Mouse (Mus musculus) v-Abl transformed pro-B cells (cell line): ENCODE measurements at regions not wholly inside any gene's neighbourhood (a gene's known extent, or its start where the extent isn't known, plus 50 kb on each side); places are given as distances from the start of the nearest gene placed in this dataset.

Experiments used
- in situ Hi-C, 2 experiments: fragments of 400-800 bp; cut with MboI; formaldehyde crosslinking; loops; one replicate each; pipeline ENCODE4 v1.15.1; 2025; ENCODE audit not compliant: unreplicated experiment in 2 of 2

- in situ Hi-C loops = no loop called here
Observed at GRCm38 (mm10) chr15:85658101-85658885, 76.0 kb upstream of the Wnt7b start.

- in situ Hi-C loops = no loop called here
Observed at GRCm38 (mm10) chr15:85660528-85661392, 74.0 kb upstream of the Ppara start.

DNA sequence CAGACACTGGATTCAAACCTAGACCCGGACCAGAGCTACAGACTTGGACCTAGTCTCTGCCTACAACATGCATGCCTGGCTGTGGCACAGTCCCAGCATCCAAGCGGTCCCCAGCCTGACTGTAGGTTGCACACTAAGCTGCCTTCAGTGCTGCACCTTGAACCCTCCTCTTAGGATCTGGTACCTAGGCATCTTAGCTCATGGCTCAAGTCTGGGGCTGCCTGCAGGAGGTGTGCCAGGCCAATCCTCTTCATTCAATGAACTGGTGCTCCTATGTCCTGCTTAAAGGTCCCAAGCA is 73.4 kb upstream of the Ppara start:
- in situ Hi-C loops = no loop called here

DNA sequence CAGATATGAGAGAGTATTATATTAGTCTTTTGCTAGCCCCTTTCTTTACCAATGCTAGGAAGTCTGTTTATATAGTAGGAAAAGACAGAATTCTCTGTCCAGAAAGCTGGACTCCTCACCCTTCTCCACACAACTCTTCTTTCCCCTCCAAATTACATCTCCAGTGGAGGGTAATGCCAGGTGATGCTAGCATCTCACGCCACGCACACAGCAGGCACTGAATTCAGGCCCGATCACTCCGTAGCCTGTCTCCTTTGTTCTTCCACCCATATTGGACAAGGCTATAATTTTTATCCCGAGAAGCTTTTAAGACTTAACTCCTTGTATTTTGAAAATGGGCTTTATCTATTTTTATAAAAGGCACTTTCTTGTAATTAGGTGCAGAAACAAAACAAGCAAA is 73.0 kb upstream of the Ppara start:
- in situ Hi-C loops = no loop called here

- in situ Hi-C loops = no loop called here
Observed at GRCm38 (mm10) chr15:85662271-85662670, 72.5 kb upstream of the Ppara start.

- in situ Hi-C loops = no loop called here
Observed at GRCm38 (mm10) chr15:85662673-85663072, 72.1 kb upstream of the Ppara start.

DNA sequence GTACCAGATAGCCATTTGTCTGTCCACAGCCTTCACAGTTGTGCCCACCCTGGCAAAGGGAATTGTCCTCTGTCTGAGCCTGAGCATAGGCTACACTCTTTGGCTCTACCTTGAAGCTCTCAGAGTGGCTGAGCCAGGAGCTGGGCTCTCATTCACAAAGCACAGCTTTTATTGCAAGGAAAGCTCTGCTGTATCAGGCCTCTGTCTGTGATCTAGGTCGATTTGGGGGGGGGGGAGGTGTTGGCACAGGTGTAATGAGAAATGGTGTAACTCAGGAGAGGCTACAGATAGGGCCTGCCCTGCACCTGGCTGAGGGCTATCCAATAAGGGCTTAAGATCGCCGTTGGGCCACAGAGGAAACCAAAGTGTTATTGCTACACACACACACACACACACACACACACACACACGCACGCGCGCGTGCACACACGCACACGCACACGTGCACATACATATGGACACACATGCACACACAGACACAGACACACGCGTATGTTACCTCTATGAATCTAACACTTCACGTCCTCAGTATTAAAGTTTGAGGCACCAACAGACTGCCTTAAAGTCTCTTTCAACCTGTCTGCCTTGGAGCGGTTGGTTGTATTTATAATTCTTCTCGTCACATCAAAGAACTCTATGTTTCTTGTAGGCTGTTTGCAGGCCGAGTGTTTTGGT is 70.9 kb upstream of the Ppara start:
- in situ Hi-C loops = no loop called here

- in situ Hi-C loops = no loop called here
Observed at GRCm38 (mm10) chr15:85664432-85664828, 70.4 kb upstream of the Ppara start.

DNA sequence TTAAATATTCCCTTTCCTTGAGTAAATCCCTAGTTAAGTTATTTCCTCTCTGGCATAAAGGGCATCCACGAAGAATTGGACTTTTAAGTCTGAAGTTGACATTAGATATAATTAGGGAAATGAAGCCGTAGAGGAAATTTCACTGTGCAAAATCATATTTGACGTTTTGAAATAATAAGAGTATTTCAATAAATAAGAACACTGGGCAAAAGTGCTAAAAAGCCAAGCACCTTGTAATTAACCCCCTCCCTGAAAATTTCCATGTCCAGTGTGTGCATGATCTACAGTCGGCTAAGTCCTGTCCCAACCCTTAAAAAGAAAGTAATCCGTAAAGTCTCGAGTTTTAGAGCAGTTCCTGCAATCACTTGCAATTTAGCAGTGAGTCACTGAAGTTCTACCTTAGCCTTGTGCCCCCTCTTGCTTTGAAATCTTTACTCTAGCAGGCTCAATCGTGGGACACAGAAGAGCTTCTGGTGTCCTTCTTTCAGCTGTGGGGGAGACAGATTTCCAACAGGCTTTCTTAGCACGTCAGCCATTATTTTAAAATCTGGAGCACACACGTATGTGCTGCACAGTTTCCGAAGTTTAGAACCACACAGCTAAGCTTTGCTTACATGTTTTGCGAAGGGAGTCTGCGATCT is 69.5 kb upstream of the Ppara start:
- in situ Hi-C loops = no loop called here

DNA sequence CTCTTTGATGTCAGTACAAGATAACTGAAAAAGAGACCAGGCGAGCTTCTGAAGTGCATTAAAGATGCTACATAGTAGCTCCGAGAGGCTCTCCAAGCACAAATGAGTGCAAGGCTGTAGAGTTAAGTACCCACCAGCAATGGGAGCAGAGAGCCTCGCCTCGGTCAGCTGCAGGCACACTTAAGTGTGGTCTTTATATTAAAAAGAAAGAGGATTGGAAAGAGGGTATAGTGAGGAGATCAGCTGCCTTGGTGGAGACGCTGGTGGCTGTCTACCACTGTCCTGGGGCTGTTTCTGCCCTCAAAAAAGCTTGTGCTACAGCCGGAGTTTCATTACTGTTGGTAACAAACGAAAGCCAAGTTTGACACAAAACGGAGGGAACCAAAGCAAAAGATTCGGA is 68.3 kb upstream of the Ppara start:
- in situ Hi-C loops = no loop called here

GRCm38 (mm10) chr15:85667381-85667791 is 67.4 kb upstream of the Ppara start:
- in situ Hi-C loops = no loop called here

- in situ Hi-C loops = no loop called here
Observed at GRCm38 (mm10) chr15:85667906-85668590, 66.7 kb upstream of the Ppara start.

DNA sequence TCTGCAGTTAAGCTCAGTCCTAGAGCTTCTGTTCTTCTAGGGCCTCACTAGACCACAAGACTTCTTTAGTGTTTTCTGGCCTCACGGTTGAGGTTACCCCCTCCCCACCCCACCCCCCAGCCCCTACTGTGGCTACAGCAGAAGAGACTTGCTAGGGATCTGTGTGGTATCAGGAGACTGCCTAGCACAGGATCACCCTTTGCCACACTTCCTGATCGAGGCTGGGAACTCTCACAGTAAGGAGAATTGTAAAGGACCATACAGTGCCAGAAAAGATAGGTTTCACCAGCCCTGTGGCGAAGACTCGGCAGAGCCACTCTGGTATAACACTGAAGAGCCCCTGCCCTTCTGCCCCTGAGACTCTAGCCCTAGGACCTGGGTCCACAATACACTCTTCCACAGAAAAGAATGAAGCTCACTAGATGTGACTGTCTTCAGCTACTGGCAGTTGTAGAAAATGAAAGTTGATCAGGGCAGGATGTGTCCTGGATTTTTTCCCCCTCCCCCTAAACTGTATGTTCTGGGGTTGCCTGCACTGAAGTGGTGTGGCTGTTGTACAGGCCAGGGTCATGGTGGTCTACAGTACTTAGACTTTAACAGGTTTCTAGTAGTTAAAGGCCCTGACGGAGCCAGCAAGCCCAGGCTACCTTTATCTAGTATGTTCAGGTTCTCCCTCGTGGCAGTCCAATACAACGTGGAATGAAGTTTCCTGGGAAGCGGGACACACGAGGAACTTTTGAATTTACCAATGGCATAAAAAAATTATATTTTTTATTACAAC is 65.7 kb upstream of the Ppara start:
- in situ Hi-C loops = no loop called here

- in situ Hi-C loops = no loop called here
Observed at GRCm38 (mm10) chr15:85669652-85670175, 65.1 kb upstream of the Ppara start.

DNA sequence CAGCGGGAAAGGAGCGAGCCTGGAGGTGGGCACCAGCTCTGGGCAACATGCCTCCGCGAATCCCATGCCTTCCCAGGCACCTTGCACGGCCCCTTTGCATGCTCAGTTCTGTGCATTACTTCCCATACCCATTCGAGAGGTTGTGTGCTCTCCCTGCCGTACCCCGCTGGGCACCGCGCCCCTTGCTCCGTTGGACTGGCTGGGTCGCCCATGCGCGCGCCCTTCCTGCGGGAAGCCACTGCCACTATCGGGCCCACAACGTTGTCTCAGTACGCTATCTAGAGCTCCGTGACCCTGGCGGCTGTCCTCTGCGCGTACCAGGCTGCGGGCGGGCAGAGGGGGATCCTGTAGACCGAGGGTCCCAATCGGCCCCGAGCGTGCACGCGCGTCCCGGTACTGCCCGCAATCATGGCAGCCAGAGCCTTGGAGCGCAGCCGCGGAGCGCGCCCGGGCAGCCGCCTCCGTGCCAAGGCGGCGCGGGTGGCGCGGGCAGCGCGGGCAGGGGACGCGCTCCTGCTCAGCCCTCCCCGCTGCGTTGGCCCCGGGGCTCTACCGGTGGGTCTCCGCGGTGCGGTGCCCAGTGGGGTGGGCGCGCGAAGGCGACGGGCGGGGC is 64.5 kb upstream of the Ppara start:
- in situ Hi-C loops = no loop called here

DNA sequence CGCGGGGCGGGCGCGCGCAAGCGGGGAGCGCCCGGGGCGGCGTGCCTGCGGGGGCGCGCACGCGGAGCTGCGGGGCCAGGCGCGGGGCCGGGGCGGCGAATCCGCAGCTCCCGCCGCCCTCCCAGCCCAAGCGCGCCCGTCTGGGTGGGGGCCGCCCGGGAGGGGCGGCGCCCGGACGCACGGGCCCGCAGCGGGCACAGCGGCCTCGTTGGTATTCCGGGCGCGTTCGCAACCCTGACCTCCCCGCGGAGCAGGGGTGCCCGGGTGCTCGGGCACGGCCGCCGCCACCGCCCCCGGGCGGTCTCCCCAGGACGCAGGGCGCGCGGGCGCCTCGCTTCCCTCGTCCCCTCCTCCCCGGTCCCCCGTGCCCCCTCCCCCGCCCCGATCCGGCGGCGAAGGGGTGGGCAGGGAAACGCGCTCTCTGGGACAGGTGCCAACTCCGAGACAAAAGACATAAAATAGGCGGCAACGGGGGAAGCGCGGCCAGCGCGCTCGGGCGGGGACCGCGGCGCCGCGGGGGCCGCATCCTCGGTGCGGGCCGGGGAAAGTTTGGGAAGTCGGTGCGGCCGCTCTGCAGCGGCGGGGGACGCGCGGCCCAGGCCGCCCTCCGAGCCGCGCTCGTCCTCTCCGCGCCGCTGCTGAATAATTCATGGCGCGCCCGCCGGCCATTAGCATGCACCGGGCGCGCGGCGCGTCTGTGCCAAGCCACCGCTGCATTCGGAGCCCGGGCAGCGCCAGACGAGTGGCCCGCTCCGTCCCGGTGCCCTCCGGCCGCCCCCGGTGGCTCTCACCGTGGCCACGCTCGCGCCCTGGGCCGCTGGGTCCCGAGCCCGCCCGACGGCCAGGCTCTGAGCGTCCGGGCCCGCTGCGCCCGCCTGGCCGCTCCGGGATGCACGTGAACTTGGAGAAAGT is 63.7 kb upstream of the Ppara start:
- in situ Hi-C loops = no loop called here

DNA sequence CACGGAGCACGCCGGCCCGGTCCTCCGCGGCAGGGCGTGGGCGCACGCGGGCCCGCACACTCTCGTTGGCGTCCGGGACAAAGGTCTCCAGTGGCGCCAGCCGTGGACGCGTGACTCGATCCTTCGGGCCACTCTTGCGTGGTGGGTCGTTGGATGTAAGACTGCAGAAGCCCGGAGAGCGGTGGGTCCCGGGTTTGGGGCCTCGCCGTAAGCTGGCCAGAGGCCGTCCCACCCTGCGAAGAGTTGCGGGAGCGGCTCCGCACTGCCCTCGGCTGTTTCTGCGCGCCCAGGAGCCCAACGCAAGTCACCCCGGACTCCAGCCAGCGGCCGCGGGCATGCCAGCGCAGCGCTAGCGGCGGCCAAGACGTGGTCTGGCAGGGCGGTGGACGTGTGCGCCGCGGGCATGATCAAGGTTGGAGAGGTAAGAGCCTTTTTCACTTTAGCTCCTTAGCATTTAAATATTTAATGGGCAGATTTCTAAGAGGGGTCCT is 63.0 kb upstream of the Ppara start:
- in situ Hi-C loops = no loop called here

GRCm38 (mm10) chr15:85672376-85672775 is 62.4 kb upstream of the Ppara start:
- in situ Hi-C loops = no loop called here
